Mouse (Mus musculus): ENCODE measurements around the gene Htatsf1. TPM values are rescaled to one million over a fixed set of nuclear protein-coding genes. Genes with fewer than 3 reads are reported as not detected.
A peak's percentile ranks its signal among the peaks of the same experiment; 100 is the strongest.

The Htatsf1 gene
- 92.3 and 97.4 TPM in 2 replicates for polyA plus RNA-seq (2014; fragmentation: Nextera tagmentation; extraction: Ambion mirVana)

- peak; percentile 97 for ATAC-seq (ENCODE audit: low FRiP score)
- 11% methylated on average over 47 of the region's 85 CpGs for WGBS
Observed at GRCm38 (mm10) chrX:57053174-57053992, at the start of gene Htatsf1. Htatsf1 (plus strand) TSS chrX:57053583.

GRCm38 (mm10) chrX:57012891-57013290 is 40.5 kb upstream of the Htatsf1 start:
- Histone ChIP-seq H3K4me1 (replicated peaks; ENCODE audit: control insufficient read depth, insufficient read depth, low read length) (no peaks in the 10 kb centered on the region), H3K9me3 (ENCODE audit: control insufficient read depth, low read length) (no peaks in the 10 kb centered on the region), H3K36me3 (ENCODE audit: control insufficient read depth, insufficient read depth, low read length) (no peaks in the 10 kb centered on the region), H3K9ac (ENCODE audit: low read depth, low read length) (no peak overlapping the region), H3K27ac (ENCODE audit: low read depth, low read length) (no peak overlapping the region), H3K4me2 (replicated peaks; ENCODE audit: low read depth, low read length) (no peak overlapping the region), H3K4me3 (ENCODE audit: low read depth, low read length) (no peak overlapping the region), H3K27me3 (ENCODE audit: control insufficient read depth, insufficient read depth, low read length) (no peaks in the 10 kb centered on the region)
- ATAC-seq (ENCODE audit: low FRiP score) (no peak), DNase-seq (ENCODE audit: low spot score) (no peak)
- 76% methylated on average over 2 of the region's 2 CpGs for WGBS

More at GRCm38 (mm10) chrX:57053174-57053992, at the start of gene Htatsf1:
- H3K4me3 ChIP-seq (ENCODE audit: low read depth, low read length), result peak within 1 kb of the TSS; percentile 49
- peak; percentile 84 for DNase-seq (ENCODE audit: low spot score)
- peak within 1 kb of the TSS; percentile 92 for H3K27ac ChIP-seq (ENCODE audit: low read depth, low read length)
- no peaks in the 10 kb centered on the region for H3K27me3 ChIP-seq (ENCODE audit: control insufficient read depth, insufficient read depth, low read length)
- peak within 1 kb of the TSS; percentile 47 for H3K4me2 ChIP-seq (replicated peaks; ENCODE audit: low read depth, low read length)
- H3K9ac ChIP-seq (ENCODE audit: low read depth, low read length), result peak within 1 kb of the TSS; percentile 67
- no peaks in the 10 kb centered on the region for H3K36me3 ChIP-seq (ENCODE audit: control insufficient read depth, insufficient read depth, low read length)
- H3K9me3 ChIP-seq (ENCODE audit: control insufficient read depth, low read length), result no peaks in the 10 kb centered on the region
- H3K4me1 ChIP-seq (replicated peaks; ENCODE audit: control insufficient read depth, insufficient read depth, low read length), result no peaks in the 10 kb centered on the region

- Histone ChIP-seq H3K4me1 (replicated peaks; ENCODE audit: control insufficient read depth, insufficient read depth, low read length) (no peaks in the 10 kb centered on the region), H3K9ac (ENCODE audit: low read depth, low read length) (no peak within 1 kb of the TSS)
- WGBS, result 87% methylated on average over 5 of the region's 5 CpGs
Observed at GRCm38 (mm10) chrX:57042774-57043173, 10.6 kb upstream of the Htatsf1 start, which contains the start of gene Brs3. Brs3 (plus strand) TSS chrX:57043074.

GRCm38 (mm10) chrX:57043869-57044268 is 9.5 kb upstream of the Htatsf1 start:
- H3K27ac ChIP-seq (ENCODE audit: low read depth, low read length), result no peak overlapping the region
- H3K36me3 ChIP-seq (ENCODE audit: control insufficient read depth, insufficient read depth, low read length), result no peaks in the 10 kb centered on the region
- ATAC-seq (ENCODE audit: low FRiP score) (no peak), DNase-seq (ENCODE audit: low spot score) (no peak)
- H3K4me2 ChIP-seq (replicated peaks; ENCODE audit: low read depth, low read length), result no peak overlapping the region
- no peak overlapping the region for H3K4me3 ChIP-seq (ENCODE audit: low read depth, low read length)
- no peaks in the 10 kb centered on the region for H3K4me1 ChIP-seq (replicated peaks; ENCODE audit: control insufficient read depth, insufficient read depth, low read length)
- 83% methylated on average over 6 of the region's 6 CpGs for WGBS
- H3K9me3 ChIP-seq (ENCODE audit: control insufficient read depth, low read length), result no peaks in the 10 kb centered on the region
- no peaks in the 10 kb centered on the region for H3K27me3 ChIP-seq (ENCODE audit: control insufficient read depth, insufficient read depth, low read length)
- no peak overlapping the region for H3K9ac ChIP-seq (ENCODE audit: low read depth, low read length)

More at GRCm38 (mm10) chrX:57042774-57043173, 10.6 kb upstream of the Htatsf1 start, which contains the start of gene Brs3:
- ATAC-seq (ENCODE audit: low FRiP score), result no peak
- Histone ChIP-seq H3K27ac (ENCODE audit: low read depth, low read length) (no peak within 1 kb of the TSS), H3K27me3 (ENCODE audit: control insufficient read depth, insufficient read depth, low read length) (no peaks in the 10 kb centered on the region), H3K36me3 (ENCODE audit: control insufficient read depth, insufficient read depth, low read length) (no peaks in the 10 kb centered on the region), H3K9me3 (ENCODE audit: control insufficient read depth, low read length) (no peaks in the 10 kb centered on the region), H3K4me2 (replicated peaks; ENCODE audit: low read depth, low read length) (no peak within 1 kb of the TSS), H3K4me3 (ENCODE audit: low read depth, low read length) (no peak within 1 kb of the TSS)
- DNase-seq (ENCODE audit: low spot score), result no peak

DNA sequence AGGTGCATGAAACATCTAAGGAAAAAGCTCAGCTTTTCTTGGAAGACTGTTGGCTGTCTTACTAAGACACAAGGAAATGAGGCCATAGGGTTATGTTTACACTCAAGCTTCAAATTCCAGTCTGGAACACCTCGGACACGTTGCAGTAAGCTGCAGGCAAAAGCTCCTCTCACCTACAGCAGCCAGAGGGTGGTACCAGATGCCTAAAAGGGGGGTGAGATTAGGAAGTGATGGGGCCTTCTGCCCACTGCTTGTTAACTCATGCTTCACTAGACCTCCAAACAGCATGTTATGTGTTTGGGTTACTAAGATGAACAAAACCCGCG is 572 bp upstream of the Htatsf1 start:
- H3K9ac ChIP-seq (ENCODE audit: low read depth, low read length), result peak overlapping the region; percentile 67; the same call in 1 of the 2 replicates
- ATAC-seq (ENCODE audit: low FRiP score) (peak; percentile 72), DNase-seq (ENCODE audit: low spot score) (no peak)
- 15% methylated on average over 4 of the region's 4 CpGs for WGBS
- H3K27ac ChIP-seq (ENCODE audit: low read depth, low read length), result peak overlapping the region; percentile 92; the same call in 1 of the 2 replicates
- H3K27me3 ChIP-seq (ENCODE audit: control insufficient read depth, insufficient read depth, low read length), result no peaks in the 10 kb centered on the region
- no peaks in the 10 kb centered on the region for H3K36me3 ChIP-seq (ENCODE audit: control insufficient read depth, insufficient read depth, low read length)
- H3K4me1 ChIP-seq (replicated peaks; ENCODE audit: control insufficient read depth, insufficient read depth, low read length), result no peaks in the 10 kb centered on the region
- H3K4me2 ChIP-seq (replicated peaks; ENCODE audit: low read depth, low read length), result peak overlapping the region; percentile 33
- peak overlapping the region; percentile 49 for H3K4me3 ChIP-seq (ENCODE audit: low read depth, low read length)
- no peaks in the 10 kb centered on the region for H3K9me3 ChIP-seq (ENCODE audit: control insufficient read depth, low read length)

DNA sequence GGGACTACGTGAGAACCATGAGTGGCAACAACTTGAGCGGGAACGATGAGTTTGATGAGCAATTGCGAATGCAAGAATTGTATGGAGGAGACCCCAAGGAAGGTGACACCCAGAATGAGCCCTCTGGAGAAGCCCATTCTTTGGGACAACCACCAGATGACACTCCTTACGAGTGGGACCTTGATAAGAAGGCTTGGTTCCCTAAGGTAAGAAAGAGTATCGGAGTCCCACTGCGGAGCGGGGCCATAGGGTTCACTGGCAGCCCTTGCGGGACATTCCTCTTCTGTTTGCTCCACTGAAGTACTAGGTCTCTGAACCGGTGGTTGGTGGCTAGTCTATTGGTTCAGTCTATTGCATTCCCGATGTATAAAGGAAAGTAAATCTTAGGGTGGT is 606 bp downstream of the Htatsf1 start:
- Histone ChIP-seq H3K27me3 (ENCODE audit: control insufficient read depth, insufficient read depth, low read length) (no peaks in the 10 kb centered on the region), H3K4me1 (replicated peaks; ENCODE audit: control insufficient read depth, insufficient read depth, low read length) (no peaks in the 10 kb centered on the region), H3K4me3 (ENCODE audit: low read depth, low read length) (peak overlapping the region; percentile 49), H3K9me3 (ENCODE audit: control insufficient read depth, low read length) (no peaks in the 10 kb centered on the region), H3K27ac (ENCODE audit: low read depth, low read length) (peak overlapping the region; percentile 92), H3K4me2 (replicated peaks; ENCODE audit: low read depth, low read length) (peak overlapping the region; percentile 47), H3K36me3 (ENCODE audit: control insufficient read depth, insufficient read depth, low read length) (no peaks in the 10 kb centered on the region), H3K9ac (ENCODE audit: low read depth, low read length) (peak overlapping the region; percentile 67)
- 22% methylated on average over 11 of the region's 11 CpGs for WGBS
- no peak; the same call in 1 of the 2 replicates for ATAC-seq (ENCODE audit: low FRiP score)
- DNase-seq (ENCODE audit: low spot score), result no peak

- H3K27me3 ChIP-seq (ENCODE audit: control insufficient read depth, insufficient read depth, low read length), result no peaks in the 10 kb centered on the region
- H3K4me1 ChIP-seq (replicated peaks; ENCODE audit: control insufficient read depth, insufficient read depth, low read length), result no peaks in the 10 kb centered on the region
- H3K4me3 ChIP-seq (ENCODE audit: low read depth, low read length), result no peak overlapping the region
- WGBS, result 82% methylated on average over 5 of the region's 5 CpGs
- H3K9me3 ChIP-seq (ENCODE audit: control insufficient read depth, low read length), result no peaks in the 10 kb centered on the region
- H3K27ac ChIP-seq (ENCODE audit: low read depth, low read length), result no peak overlapping the region
- H3K4me2 ChIP-seq (replicated peaks; ENCODE audit: low read depth, low read length), result no peak overlapping the region
- H3K9ac ChIP-seq (ENCODE audit: low read depth, low read length), result no peak overlapping the region
- ATAC-seq (ENCODE audit: low FRiP score), result no peak
- no peaks in the 10 kb centered on the region for H3K36me3 ChIP-seq (ENCODE audit: control insufficient read depth, insufficient read depth, low read length)
- no peak for DNase-seq (ENCODE audit: low spot score)
Observed at GRCm38 (mm10) chrX:57081496-57081895, 28.1 kb downstream of the Htatsf1 start.

DNA sequence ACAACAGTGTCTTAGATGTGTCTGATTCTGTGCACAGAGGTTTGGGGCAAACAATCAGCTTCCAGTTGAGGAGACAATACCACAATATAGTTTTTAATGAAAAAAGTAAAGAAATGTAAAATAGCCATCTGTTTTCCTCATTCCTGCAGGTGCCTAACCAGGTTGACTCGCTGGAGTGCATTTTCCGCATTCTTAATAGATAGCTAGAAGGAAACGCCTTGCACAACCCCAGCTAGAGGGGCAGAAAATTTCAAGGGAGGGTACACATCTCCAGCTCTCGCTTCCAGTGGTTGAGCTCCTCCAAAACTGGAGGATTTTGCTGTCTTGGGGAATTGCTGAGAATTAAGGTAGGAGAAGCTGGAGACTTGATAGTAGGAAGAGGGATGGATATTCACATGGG is 34.4 kb downstream of the Htatsf1 start, which contains the start of gene Vgll1:
Gene Vgll1 (plus strand): TSS at position 301 of the 400 bp plus-strand sequence.
- no peak for DNase-seq (ENCODE audit: low spot score)
- ATAC-seq (ENCODE audit: low FRiP score), result no peak
- no peak within 1 kb of the TSS for H3K27ac ChIP-seq (ENCODE audit: low read depth, low read length)
- no peaks in the 10 kb centered on the region for H3K4me1 ChIP-seq (replicated peaks; ENCODE audit: control insufficient read depth, insufficient read depth, low read length)
- H3K4me3 ChIP-seq (ENCODE audit: low read depth, low read length), result no peak within 1 kb of the TSS
- no peaks in the 10 kb centered on the region for H3K27me3 ChIP-seq (ENCODE audit: control insufficient read depth, insufficient read depth, low read length)
- H3K9ac ChIP-seq (ENCODE audit: low read depth, low read length), result no peak within 1 kb of the TSS
- no peaks in the 10 kb centered on the region for H3K9me3 ChIP-seq (ENCODE audit: control insufficient read depth, low read length)
- WGBS, result 95% methylated on average over 4 of the region's 4 CpGs
- no peak within 1 kb of the TSS for H3K4me2 ChIP-seq (replicated peaks; ENCODE audit: low read depth, low read length)
- no peaks in the 10 kb centered on the region for H3K36me3 ChIP-seq (ENCODE audit: control insufficient read depth, insufficient read depth, low read length)

GRCm38 (mm10) chrX:57103415-57103814 is 50.0 kb downstream of the Htatsf1 start:
- WGBS, result 100% methylated on average over 1 of the region's 1 CpGs
- Histone ChIP-seq H3K4me3 (ENCODE audit: low read depth, low read length) (no peak overlapping the region), H3K4me1 (replicated peaks; ENCODE audit: control insufficient read depth, insufficient read depth, low read length) (no peaks in the 10 kb centered on the region), H3K4me2 (replicated peaks; ENCODE audit: low read depth, low read length) (no peak overlapping the region), H3K27me3 (ENCODE audit: control insufficient read depth, insufficient read depth, low read length) (no peaks in the 10 kb centered on the region), H3K27ac (ENCODE audit: low read depth, low read length) (no peak overlapping the region), H3K9me3 (ENCODE audit: control insufficient read depth, low read length) (no peaks in the 10 kb centered on the region), H3K36me3 (ENCODE audit: control insufficient read depth, insufficient read depth, low read length) (no peaks in the 10 kb centered on the region), H3K9ac (ENCODE audit: low read depth, low read length) (no peak overlapping the region)
- ATAC-seq (ENCODE audit: low FRiP score) (no peak), DNase-seq (ENCODE audit: low spot score) (no peak)

Measured in hindbrain, embryonic 11.5 days (tissue).